Mouse (Mus musculus) MEL (cell line): ENCODE results near the gene Cc2d1a.

Experiments
- BHLHE40 ChIP-seq: IDR thresholded peaks from 2 replicates; pipeline ENCODE4 v1.6.1; 2012; ENCODE audit warnings: low read depth, mild to moderate bottlenecking, inconsistent platforms, low read length, improper control_type of control experiment, borderline replicate concordance
- CTCF ChIP-seq, 3 experiments: IDR thresholded peaks in 2 of 3; conservative IDR thresholded peaks in 1 of 3; 2 replicates each; pipeline ENCODE4 v1.5.1; 2011 to 2012; ENCODE audit warnings: low read length in 3 of 3, low read depth in 2 of 3, mild to moderate bottlenecking in 2 of 3, improper control_type of control experiment in 1 of 3, inconsistent platforms in 1 of 3, mixed read lengths in 1 of 3, moderate library complexity in 1 of 3; ENCODE audit not compliant: control insufficient read depth in 1 of 3, insufficient read depth in 1 of 3, poor library complexity in 1 of 3, severe bottlenecking in 1 of 3
- E2F4 ChIP-seq: IDR thresholded peaks from 2 replicates; pipeline ENCODE4 v1.6.1; 2011; ENCODE audit warnings: low read depth, low read length, improper control_type of control experiment, borderline replicate concordance
- EP300 ChIP-seq, 2 experiments: IDR thresholded peaks; 2 replicates each; pipeline ENCODE4 v1.6.1; 2011; ENCODE audit warnings: improper control_type of control experiment in 2 of 2, low read length in 2 of 2, low read depth in 1 of 2, mild to moderate bottlenecking in 1 of 2
- MAX ChIP-seq: IDR thresholded peaks from 2 replicates; pipeline ENCODE4 v1.6.1; 2011; ENCODE audit warnings: low read length, improper control_type of control experiment
- MAZ ChIP-seq: IDR thresholded peaks from 2 replicates; pipeline ENCODE4 v1.6.1; 2012; ENCODE audit warnings: low read depth, mild to moderate bottlenecking, inconsistent platforms, low read length, improper control_type of control experiment
- MXI1 ChIP-seq: IDR thresholded peaks from 2 replicates; pipeline ENCODE4 v1.6.1; 2011; ENCODE audit warnings: mild to moderate bottlenecking, low read depth, low read length, improper control_type of control experiment
- MYC ChIP-seq: IDR thresholded peaks from 2 replicates; pipeline ENCODE4 v1.6.1; 2011; ENCODE audit warnings: low read depth, mild to moderate bottlenecking, low read length, improper control_type of control experiment, moderate library complexity
- POLR2A ChIP-seq, 2 experiments: IDR thresholded peaks; 2 replicates each; pipeline ENCODE4 v1.6.1; 2011 to 2012; ENCODE audit warnings: low read length in 2 of 2, mild to moderate bottlenecking in 2 of 2, control low read depth in 1 of 2, improper control_type of control experiment in 1 of 2, low read depth in 1 of 2, moderate library complexity in 1 of 2; ENCODE audit not compliant: control insufficient read depth in 1 of 2, insufficient read depth in 1 of 2, poor library complexity in 1 of 2
- TBP ChIP-seq: IDR thresholded peaks from 2 replicates; pipeline ENCODE4 v1.8.0; 2011; ENCODE audit warnings: low read depth, low read length, improper control_type of control experiment
- TCF12 ChIP-seq: IDR thresholded peaks from 2 replicates; pipeline ENCODE4 v1.6.1; 2014; ENCODE audit warnings: low read depth, mild to moderate bottlenecking, inconsistent platforms, low read length, improper control_type of control experiment, moderate library complexity
- USF1 ChIP-seq: IDR thresholded peaks from 2 replicates; pipeline ENCODE4 v1.6.1; 2014; ENCODE audit warnings: low read depth, mild to moderate bottlenecking, inconsistent platforms, low read length, improper control_type of control experiment, moderate library complexity
- ZNF384 ChIP-seq: IDR thresholded peaks from 2 replicates; pipeline ENCODE4 v1.6.1; 2012; ENCODE audit warnings: low read depth, mild to moderate bottlenecking, inconsistent platforms, low read length, improper control_type of control experiment

DNA sequence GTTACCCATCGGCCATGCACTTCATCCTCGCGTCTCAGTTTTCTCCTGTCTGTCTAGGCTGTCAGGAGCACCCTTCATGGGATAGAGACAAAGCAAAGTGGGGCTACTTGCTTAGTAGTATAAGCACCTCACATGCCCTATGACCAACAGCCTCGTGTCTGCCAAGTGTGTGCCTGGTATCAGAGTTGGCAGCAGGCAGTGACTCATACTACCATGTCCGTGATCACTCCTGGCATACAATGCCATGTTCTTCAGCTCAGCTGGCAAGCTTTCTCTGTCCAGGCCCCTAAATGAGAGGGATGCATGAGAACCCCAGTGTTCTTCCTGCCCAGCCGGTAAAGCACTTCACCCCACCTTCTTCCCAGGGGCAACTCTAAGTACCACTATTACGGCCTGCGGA is 57.2 kb downstream of the Cc2d1a start:
- TF ChIP-seq BHLHE40, result no peak
- TF ChIP-seq MYC, result no peak
- no peak for TF ChIP-seq EP300 (IDR thresholded peaks at IDR 0.05; ENCODE audit: low read depth in 1 of 2, low read length in 2 of 2)
- TF ChIP-seq USF1, result no peak
- TF ChIP-seq POLR2A (IDR thresholded peaks at IDR 0.05; ENCODE audit: control insufficient read depth in 1 of 2, insufficient read depth in 1 of 2, low read depth in 1 of 2, low read length in 2 of 2, poor library complexity in 1 of 2), result no peak
- no peak for TF ChIP-seq CTCF (IDR thresholded peaks at IDR 0.05 in 2 of 3, conservative IDR thresholded peaks at IDR 0.05 in 1 of 3; ENCODE audit: control insufficient read depth in 1 of 3, insufficient read depth in 1 of 3, low read depth in 2 of 3, low read length in 3 of 3, poor library complexity in 1 of 3, severe bottlenecking in 1 of 3)
- TF ChIP-seq TCF12, result no peak
- TF ChIP-seq ZNF384, result no peak
- no peak for TF ChIP-seq MAZ
- no peak for TF ChIP-seq E2F4
- no peak for TF ChIP-seq TBP
- no peak for TF ChIP-seq MXI1
- no peak for TF ChIP-seq MAX
